Mouse (Mus musculus) brain, embryonic 14.5 days (tissue): ENCODE measurements at regions not wholly inside any gene's neighbourhood (a gene's known extent, or its start where the extent isn't known, plus 50 kb on each side); places are given as distances from the start of the nearest gene placed in this dataset.

Source experiments
- CTCF ChIP-seq: fragments of 200-500 bp; IDR thresholded peaks from 2 replicates; pipeline ENCODE4 v1.5.1; 2012; ENCODE audit warnings: inconsistent platforms, mild to moderate bottlenecking, moderate library complexity, borderline replicate concordance; ENCODE audit not compliant: insufficient read depth, insufficient read length; ENCODE audit errors: extremely low read depth
- POLR2A ChIP-seq: fragments of 200-500 bp; IDR thresholded peaks from 2 replicates; pipeline ENCODE4 v1.6.1; 2012; ENCODE audit warnings: mild to moderate bottlenecking, inconsistent platforms, borderline replicate concordance; ENCODE audit not compliant: poor library complexity, insufficient read depth, insufficient read length, severe bottlenecking; ENCODE audit errors: extremely low read depth

DNA sequence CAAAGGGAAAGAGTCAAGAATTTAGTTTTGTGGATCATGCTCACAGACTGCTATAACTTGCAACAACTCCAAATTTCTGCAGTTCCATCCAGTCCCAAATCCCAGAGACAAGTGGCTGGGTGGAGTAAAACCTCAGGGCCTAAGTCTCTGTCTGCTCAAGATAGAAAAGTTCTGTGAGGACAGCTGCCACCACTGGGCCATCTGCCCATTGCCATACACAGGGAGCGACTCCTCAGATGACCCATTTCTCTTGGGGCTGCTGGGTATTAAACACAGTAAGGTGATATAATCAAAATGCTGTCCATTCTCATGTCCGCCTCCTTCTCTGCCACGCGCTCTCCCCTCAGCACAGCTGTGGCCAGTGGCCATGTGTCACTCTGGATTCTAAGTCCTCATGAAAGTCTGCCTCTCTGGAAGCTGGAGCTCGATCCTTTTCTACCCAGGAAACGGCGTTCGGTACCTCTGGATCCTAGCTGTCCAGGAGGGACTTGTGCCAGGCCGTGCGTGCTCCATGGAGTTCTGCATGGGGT, 132.3 kb upstream of the Azi2 start:
- TF ChIP-seq CTCF, result no peak
- TF ChIP-seq POLR2A, result no peak
